Mouse (Mus musculus) adrenal gland, adult 18-20 months (tissue): ENCODE data around the gene Nifk. TPM values are rescaled to one million over a fixed set of nuclear protein-coding genes. Genes with fewer than 3 reads are reported as not detected.

ENCODE experiments used
- DNase-seq, 2 experiments: peaks; one replicate each; pipeline ENCODE4 v3.0.0; 2021 to 2022; ENCODE audit warnings: low spot score in 2 of 2
- long read RNA-seq, 2 experiments: library from polyadenylated mRNA; stranded (forward); transcript quantifications; one replicate each; pipeline ENCODE4 v2.0.0; 2021
- total RNA-seq, 2 experiments: library from RNA; stranded (reverse); gene quantifications; 1 replicate in 1 of 2; 2 replicates in 1 of 2; pipeline ENCODE4 v1.2.3; 2021

The Nifk gene
- total RNA-seq = 10 to 100 TPM; 34.8 to 44.8 TPM
- long read RNA-seq, experiment 1, transcript Nifk-201 (7 exons, 1,889 nt) = major isoform, 29 of 31 reads
- long read RNA-seq, experiment 1, partial matches to known transcripts = 0 of 31 reads
- long read RNA-seq, experiment 1, other reads (novel, unspliced or antisense) = 1 of 31 reads
- long read RNA-seq, experiment 2, transcript Nifk-201 (7 exons, 1,889 nt) = major isoform, 59 of 63 reads
- long read RNA-seq, experiment 2, partial matches to known transcripts = 1 of 63 reads
- long read RNA-seq, experiment 2, other reads (novel, unspliced or antisense) = 3 of 63 reads

DNA sequence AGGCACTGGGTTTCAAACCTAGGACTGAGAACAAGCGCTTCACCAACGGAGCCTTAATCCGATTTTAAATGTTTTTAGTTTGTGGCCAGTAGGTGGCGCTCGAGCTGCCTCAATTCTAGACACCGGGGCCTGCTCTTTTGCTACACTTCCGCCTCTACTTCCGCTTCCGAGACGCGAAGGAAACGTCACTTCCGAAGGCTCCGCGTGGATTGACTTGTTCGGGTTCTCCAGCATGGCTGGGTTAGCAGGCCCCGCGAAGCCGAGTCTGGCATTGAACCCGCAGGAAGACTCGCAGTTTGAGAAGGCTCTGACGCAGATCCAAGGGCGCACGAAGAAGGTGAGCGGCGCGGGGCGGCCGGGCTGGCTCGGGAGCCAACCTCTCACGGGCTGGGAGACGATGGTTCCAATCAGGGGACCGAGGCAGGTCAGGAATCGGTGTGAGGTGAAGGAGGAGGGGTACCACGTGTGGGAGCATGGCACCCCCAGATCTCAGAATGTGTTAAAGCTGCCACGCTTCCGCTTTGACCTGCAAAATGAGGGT lies at the start of gene Nifk:
Gene Nifk, plus strand, starts transcription at position 179 of the 541 bp plus-strand sequence.
- DNase-seq = peak; percentile 86 to 89

DNA sequence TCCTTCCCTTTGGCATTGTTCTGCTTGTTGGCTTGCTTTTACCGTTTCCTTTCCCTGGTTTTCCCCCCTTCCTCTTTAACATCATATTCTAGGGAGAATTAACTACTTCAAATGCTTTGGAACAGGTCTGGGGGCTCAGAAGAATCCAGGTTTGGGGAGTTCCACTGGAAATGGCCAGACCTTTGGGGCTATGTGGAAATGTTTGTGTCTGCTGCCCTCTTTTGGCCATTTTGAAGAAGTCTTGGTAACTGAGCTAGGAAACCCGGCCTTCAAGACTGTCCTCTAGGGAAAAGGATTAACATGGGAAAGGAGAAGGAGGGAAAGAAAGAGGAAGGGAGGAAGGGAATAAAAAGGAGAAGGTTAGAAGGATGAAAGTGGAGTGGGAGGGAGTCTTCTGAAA lies 46.5 kb upstream of the Nifk start:
- DNase-seq = peak in 1 of 2 experiments; percentile 9

DNA sequence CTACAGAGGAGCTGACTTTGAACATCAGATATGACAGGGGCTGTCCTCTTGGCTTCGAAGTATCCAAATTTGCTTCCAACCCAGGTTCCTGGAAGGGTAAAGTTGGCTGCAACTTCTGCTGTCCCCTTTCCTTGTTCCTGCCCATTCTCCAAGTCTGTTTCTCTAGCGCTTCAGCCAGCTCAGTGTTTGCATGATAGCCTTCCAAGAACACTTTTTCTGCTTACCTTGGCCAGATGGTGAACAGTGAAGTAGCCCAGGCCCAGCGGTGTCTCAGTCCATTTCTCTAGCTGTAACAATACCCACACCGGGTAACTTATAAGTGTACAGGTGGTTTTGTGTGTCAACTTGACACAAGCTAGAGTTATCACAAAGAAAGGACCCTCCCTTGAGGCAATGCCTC lies 29.3 kb upstream of the Nifk start:
- DNase-seq = no peak

DNA sequence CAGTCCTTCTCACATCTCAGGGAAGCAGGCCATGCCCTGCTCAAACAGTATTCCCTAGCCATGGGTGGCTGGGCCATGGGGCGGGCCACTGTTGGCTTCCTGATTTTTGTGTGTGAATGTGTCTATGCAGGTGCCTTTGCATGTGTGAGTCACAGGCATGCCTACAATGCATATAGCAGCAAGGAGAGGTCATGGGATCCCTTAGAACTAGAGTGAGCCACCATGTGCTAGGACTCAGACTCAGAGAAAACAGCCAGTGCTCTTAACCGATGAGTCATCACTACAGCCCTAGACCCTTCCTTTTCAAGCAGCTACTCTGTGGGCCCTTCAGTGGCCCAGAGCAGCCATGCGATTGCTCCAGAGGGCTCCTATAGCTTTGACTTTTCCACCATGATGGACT lies 27.4 kb upstream of the Nifk start:
- DNase-seq = no peak

DNA sequence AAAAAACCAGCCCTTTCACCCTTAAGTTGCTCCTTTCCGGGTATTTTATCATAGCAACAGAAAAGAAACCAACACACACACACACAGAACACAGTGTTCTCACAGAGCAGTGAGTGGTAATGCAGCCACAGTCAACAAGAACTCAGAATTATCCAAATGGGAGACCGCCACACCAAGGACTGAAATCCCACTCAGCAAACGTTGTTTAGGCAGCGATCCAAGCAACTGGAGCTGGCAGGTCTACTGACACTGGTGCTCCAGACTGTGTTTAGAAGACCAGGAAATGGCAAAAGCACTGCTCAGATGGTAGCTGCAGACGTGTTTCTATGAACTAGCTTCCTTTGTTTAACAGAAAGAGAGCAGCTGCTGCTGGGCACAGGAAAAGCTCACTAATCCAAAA lies 26.8 kb upstream of the Nifk start:
- no peak for DNase-seq

DNA sequence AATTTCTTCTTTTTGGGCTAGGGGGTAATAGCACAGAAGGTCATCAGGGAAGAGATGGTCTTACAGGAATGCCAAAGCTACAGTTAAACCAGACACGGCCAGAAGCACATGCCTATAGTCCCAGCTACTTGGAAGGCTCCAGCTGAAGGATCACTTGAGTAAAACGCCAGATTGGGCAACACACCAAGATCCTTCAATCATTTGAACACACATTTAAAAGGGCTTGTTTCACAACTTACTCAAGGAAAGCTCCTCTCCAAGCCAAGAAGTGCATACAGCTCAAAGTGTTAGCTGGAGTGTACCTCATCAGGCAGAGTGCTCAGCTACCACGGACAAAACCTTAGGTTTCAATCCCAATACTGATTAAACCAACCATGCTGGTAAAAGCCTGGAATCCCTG lies 25.0 kb upstream of the Nifk start:
- DNase-seq = no peak

- DNase-seq = no peak
Measured at GRCm38 (mm10) chr1:118297719-118298118, 23.9 kb upstream of the Nifk start.

DNA sequence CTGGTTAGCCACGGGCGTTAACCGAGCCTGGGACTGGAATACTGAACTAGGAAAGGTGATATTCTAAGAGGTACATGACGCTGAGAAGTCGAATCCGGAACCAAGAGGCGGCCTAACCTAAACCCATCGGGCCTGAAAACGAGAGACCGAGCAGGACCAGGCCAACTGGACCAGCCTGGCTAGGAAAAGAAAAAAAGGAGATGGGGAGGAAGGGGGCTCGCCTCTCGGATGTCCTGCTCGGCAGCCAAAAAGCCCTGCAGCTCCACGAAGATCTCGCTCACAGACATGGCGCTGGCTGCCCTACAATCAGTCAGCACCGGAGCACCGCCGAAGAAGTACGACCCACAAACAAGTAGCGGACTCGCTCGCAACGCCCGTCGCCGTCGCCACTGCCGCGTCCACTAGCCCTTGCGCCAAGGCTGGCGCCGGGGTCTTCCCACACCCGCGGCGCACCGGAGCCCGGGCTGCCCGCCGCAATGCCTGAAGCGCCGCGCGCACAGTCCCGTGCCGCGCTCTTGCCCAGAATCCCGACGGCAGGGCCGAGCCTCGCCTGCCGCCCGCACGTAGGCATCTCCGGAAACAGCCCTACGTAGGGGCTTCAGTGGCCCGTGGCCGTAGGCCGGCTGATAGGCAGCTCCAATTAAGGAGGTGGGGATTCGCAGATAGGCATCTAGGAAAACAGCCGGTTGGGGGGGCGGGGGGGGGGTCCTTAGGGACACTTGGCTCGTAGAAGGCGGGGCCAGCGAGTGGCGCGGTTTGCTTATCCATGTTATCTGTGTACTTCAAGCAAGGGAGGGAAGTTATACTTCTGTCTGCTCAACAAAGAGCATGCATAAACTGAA lies 10.6 kb upstream of the Nifk start:
- DNase-seq = peak; percentile 89 to 93

GRCm38 (mm10) chr1:118311622-118312326 lies 9.9 kb upstream of the Nifk start, which contains the start of gene Tsn:
TSS of gene Tsn (minus strand) at chr1:118311739.
- DNase-seq = no peak

- DNase-seq = no peak
Measured at GRCm38 (mm10) chr1:118320696-118321095, 943 bp upstream of the Nifk start.

GRCm38 (mm10) chr1:118334749-118335713 lies 13.4 kb downstream of the Nifk start:
- no peak for DNase-seq

GRCm38 (mm10) chr1:118335847-118336246 lies 14.2 kb downstream of the Nifk start:
- DNase-seq = no peak

DNA sequence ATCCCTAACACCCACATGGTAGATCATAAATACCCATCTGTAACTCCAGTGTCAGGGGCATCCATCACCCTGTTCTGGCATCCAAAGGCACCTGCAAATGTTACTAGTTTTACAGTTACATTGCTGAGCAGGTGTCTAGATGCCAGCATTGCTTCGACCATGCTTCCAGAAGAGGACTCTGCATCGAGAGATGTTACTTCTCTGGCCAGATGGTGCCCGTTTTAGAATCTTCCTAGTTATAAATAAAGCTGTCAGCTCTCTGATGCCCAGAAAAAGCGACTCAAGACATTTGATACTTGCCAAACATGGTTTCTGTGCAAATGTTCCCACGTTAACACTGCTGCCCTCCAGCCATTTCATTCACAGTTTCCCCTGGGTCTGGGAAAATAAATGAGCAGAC lies 16.3 kb downstream of the Nifk start:
- no peak for DNase-seq

DNA sequence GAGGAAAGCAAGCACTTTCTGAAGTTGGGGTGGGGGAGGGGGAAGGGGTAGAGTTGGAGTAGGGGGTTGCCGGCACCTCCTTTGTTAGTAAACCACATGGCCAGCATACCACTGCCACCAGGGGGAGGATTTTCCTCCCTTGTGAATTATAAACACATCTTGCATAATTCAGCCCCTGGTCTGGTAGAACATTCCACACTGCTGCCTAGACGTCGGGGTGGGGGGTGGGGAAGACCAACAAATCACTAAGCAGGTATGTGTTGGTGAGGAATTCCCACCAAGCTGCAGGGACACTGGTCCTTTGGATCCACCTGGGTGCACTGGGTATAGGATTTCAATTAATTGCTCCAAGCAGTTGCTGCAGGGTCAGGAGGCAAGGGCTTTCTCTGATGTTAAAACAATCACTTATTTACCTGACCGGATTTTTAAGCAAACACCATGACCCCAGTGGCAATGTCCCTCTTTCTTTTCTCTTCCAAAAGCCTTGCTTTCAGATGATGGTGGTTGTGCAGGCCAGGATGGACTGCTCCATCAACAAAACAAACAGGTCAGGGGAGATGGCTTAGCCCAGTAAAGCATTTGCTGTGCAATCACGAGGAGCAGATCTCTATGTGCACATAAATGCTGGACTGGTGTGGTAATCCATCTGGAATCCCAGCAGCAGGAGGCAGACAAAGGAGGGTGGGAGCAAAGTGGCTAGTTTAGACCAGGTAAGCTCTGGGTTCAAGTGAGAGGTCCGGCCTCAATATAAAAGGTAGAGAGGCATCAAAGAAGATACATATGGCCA lies 22.2 kb downstream of the Nifk start:
- DNase-seq = no peak

DNA sequence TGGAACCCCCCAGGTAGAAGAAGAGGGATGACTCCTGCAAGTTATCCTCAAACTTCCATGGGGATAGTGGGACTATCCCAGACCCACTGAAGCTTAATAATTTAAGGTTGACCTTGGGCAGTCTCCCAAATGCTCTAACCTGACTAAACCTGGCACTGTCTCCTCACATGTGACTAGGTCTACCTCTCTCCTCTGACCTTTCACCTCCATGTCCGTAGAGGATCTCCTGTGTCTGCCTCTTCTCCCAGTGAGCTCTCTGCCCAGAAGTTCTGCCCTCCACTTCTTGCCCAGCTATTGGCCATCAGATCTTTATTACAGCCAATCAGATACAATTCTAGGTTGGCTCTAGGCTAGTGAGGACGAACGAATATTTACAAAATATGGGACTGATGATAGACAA lies 28.3 kb downstream of the Nifk start:
- DNase-seq = no peak

GRCm38 (mm10) chr1:118359071-118359761 lies 37.6 kb downstream of the Nifk start:
- no peak for DNase-seq

DNA sequence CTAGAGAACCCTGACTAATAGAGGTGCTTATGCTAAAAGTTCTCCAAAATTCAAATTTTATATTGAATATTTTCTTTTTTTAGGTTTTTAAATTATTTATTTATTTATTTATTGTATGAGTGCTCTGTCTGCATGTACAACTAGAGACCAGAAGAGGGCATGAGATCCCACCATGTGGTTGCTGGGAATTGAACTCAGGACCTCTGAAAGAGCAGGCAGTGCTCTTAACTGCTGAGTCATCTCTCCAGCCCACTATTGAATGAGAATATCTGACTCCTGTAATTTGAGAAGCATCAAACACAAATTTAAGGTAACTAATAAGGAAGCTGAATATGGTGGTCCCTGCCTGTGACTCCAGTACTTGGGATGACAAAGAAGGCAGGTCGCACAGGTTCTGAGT lies 46.3 kb downstream of the Nifk start:
- DNase-seq = no peak

DNA sequence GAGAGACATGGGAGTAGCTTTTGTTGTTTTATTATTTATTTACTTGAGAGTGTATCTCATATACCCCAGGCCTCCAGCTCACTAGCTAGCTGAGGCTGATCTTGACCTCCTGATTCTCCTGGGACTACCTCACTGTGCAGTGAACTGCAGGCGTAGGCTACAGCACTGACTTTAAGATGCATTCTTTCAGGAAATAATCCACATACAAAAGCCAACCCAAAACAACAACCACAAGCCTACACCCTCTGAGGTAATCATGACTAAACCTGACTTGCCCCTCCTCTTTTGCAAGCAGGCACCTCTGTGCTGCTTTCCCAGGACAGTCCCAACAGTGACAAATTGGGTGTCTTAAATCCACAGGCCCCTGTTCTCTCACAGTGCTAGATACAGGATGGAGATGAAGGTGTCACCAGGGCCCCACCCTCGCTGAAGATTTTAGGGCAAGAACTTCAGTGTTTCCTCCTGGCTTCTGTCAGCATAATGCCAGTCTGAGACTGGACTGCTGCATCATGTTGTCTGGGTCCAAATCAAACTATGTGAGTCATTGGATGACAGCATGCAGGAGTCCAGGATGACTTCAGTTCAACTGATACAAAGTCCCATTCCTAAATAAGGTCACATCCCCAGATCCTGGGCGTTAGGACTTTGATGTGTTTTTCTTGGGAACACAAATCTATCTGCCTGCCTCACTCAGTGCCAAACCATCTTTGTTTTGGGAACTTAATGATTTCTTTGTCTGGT lies 47.3 kb downstream of the Nifk start:
- peak in 1 of 2 experiments; percentile 30 for DNase-seq
